Mouse (Mus musculus) cerebellum, adult 2 months (tissue): ENCODE measurements at regions not wholly inside any gene's neighbourhood (a gene's known extent, or its start where the extent isn't known, plus 50 kb on each side); places are given as distances from the start of the nearest gene placed in this dataset.

ENCODE experiments used
- CTCF ChIP-seq: fragments of 200-500 bp; IDR thresholded peaks from 2 replicates; pipeline ENCODE4 v1.5.1; 2011; ENCODE audit warnings: low read depth, mild to moderate bottlenecking, control low read depth, low read length, moderate library complexity, borderline replicate concordance; ENCODE audit not compliant: insufficient read depth
- POLR2A ChIP-seq: fragments of 200-500 bp; IDR thresholded peaks from 2 replicates; pipeline ENCODE4 v1.6.1; 2011; ENCODE audit warnings: low read length, control low read depth, borderline replicate concordance; ENCODE audit not compliant: insufficient read depth

GRCm38 (mm10) chr3:50830446-50830845 is 387.0 kb upstream of the Slc7a11 start:
- TF ChIP-seq POLR2A (no peak), CTCF (no peak)
